Mouse (Mus musculus) E14TG2a.4 (cell line): Measurements from ENCODE around the gene 1700028J19Rik.

Experiments used
- CTCF ChIP-seq: conservative IDR thresholded peaks from 2 replicates; pipeline ENCODE4 v1.5.1; 2014; ENCODE audit warnings: low read length
- POU5F1 ChIP-seq: IDR thresholded peaks from 2 replicates; pipeline ENCODE4 v1.6.1; 2014; ENCODE audit warnings: low read length, borderline replicate concordance

GRCm38 (mm10) chr7:44257278-44257677 is 10.8 kb upstream of the 1700028J19Rik start, which contains the start of gene Acp4:
- TF ChIP-seq CTCF (no peak), POU5F1 (no peak)
